Mouse (Mus musculus): Measurements from ENCODE around the gene Tsc22d4.

The Tsc22d4 gene

GRCm38 (mm10) chr5:137806158-137806557 is 60.6 kb downstream of the Tsc22d4 start:
- no peak for DNase-seq

GRCm38 (mm10) chr5:137808316-137808715 is 62.8 kb downstream of the Tsc22d4 start:
- no peak for DNase-seq

- no peak for DNase-seq
Observed at GRCm38 (mm10) chr5:137817466-137818222, 72.1 kb downstream of the Tsc22d4 start.
